Mouse (Mus musculus) brain, adult 2 months (tissue): ENCODE measurements at regions not wholly inside any gene's neighbourhood (a gene's known extent, or its start where the extent isn't known, plus 50 kb on each side); places are given as distances from the start of the nearest gene placed in this dataset.

ENCODE experiments used
- DNase-seq: peaks from one replicate; pipeline ENCODE4 v3.0.0; 2011; ENCODE audit warnings: low read depth, low spot score

DNA sequence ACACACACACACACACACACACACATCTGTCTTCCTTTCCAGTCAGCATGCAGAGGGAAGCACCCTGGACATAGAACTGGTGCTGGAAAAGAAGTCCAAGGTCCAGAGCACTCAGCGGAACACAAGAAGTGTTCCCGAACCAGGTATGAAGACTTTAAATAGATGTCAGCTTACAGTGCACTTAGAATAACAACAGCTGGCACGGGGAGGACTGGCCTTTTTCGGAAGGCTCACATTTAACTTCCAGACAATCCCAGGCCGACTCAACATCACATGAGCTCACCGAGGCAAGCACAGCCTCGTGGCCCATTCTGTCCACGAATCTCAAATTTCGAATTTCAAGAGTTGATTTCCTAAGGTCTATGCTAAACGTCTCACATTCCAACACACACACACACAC, 70.9 kb upstream of the Slc25a33 start:
- no peak for DNase-seq

DNA sequence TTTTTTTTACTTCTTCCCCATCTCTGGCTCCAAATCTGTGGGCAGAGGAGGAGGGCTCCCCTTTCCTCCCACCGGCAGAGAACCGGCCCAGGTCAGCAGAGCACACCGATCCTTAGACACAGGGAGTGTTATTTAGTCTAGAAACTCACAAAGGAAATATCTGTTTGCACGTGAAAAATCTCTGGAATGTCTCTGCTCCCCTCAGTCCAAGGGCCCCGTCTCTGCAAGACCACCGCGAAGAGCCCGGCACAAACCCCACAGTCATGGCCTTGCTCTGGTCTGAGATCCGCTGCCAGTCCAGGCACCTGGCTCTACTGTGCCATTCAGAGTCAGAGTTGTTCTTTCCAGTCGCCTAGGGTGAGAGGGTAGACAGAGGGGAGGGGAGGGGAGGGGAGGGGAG, 69.7 kb upstream of the Slc25a33 start:
- no peak for DNase-seq

- no peak for DNase-seq
Measured at GRCm38 (mm10) chr4:149842906-149843305, 68.8 kb upstream of the Slc25a33 start.

DNA sequence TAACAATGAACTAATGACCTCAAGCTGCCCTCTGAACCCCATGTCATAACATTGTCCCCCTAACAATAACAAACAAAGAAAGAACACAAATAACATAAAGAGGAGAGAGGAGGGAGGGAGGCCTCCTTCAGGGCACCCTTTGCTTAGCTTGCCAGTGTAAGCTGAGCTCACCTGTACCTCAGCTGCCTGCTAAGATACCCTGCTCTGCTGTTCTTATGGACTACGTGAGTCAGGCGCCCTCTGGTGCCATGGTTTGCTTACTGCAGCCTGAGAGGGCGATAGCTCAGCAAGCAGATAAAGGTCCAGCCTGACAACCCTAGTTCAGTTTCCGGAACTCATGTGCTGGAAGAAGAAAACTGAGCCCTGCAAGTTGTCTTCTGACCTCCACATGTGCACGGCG, 67.8 kb upstream of the Slc25a33 start:
- DNase-seq: peak; percentile 34

GRCm38 (mm10) chr4:149840511-149841292, 66.6 kb upstream of the Slc25a33 start:
- DNase-seq: peak; percentile 91

- DNase-seq: no peak
Measured at GRCm38 (mm10) chr4:149838682-149839081, 64.6 kb upstream of the Slc25a33 start.

- DNase-seq: peak; percentile 41
Measured at GRCm38 (mm10) chr4:149834646-149835156, 60.6 kb upstream of the Slc25a33 start.

GRCm38 (mm10) chr4:149832446-149833101, 58.5 kb upstream of the Slc25a33 start:
- DNase-seq: no peak

DNA sequence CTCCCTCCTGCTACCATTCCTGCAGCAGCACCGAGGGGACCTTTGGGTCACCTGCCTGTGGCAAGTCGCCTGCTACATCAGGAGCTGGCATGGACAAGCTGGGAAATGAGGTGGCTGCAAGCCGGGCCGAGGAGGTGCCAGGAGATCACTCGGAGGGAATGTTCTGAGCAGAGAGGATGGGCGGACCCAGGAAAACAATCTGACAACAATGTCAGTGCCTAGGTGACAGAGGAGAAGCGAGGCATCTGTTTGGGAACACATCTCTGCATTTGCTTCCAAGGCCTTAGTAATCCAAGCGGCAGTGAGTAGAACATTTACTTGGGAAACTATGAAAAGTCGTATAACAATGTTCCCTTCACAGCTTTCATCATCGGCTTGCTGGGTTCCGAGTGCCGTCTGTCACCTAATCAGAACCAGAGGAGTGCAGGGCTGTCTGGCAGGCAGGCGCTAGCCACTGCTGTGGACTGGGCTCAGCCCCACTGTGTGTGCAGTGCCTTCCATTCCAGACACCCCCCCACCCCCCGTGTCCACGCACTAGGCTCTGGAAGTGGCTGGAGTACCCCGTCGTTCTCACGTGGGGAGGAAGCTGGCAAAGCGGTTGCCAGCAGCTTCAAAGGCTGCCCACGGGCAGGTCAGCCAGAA, 56.6 kb upstream of the Slc25a33 start:
- DNase-seq: no peak

DNA sequence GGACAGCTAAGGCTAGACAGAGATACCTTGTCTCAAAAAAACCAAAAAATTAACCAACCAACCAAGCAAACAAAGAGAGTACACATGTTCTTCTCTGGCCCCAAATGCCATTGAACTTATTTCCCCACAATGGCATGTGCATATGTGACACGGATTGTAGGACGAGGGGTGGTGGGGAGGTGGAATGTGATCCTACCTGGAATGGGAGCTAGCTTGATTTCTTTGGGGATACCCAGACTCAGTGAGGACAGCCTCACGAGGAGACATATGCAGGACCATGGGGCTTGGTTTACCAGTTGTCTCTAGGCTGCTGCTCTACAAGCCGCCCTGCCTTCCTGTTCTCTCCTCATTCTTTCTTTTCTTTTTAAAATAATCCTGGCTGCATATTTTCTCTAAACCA, 55.9 kb upstream of the Slc25a33 start:
- DNase-seq: no peak

DNA sequence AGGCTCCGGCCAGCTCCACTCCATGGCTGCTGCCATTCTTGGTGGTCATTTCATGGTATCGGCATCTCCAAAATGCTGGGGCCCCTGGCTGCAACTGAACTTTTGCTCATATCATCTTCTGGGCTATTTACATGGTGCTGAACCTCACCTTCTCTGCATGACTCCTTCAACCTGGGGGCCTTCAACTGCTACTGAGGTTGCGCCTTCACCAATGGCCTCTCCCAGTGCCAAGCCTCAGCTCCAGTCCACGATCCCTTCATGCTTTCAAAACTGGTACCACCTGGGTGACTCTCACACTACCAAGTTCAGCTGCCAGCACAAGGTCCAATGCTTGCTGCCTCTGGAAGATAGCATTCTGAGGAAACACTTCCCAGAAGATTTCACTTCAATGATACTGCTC, 53.7 kb upstream of the Slc25a33 start:
- no peak for DNase-seq
